Mouse (Mus musculus): ENCODE measurements at regions not wholly inside any gene's neighbourhood (a gene's known extent, or its start where the extent isn't known, plus 50 kb on each side); places are given as distances from the start of the nearest gene placed in this dataset.
"Not testable (repeated sequence)": the region's sequence is repeated elsewhere in the genome, so short reads cannot be mapped to it uniquely, and the experiment has no call there.

- Histone ChIP-seq H3K4me1 (no peaks in the 10 kb centered on the region), H3K9me3 (no peaks in the 10 kb centered on the region), H3K36me3 (no peaks in the 10 kb centered on the region), H3K27me3 (replicated peaks) (no peaks in the 10 kb centered on the region), H3K27ac (no peak overlapping the region), H3K9ac (no peak overlapping the region), H3K4me2 (no peak overlapping the region), H3K4me3 (replicated peaks) (no peak overlapping the region)
- ATAC-seq (ENCODE audit: insufficient read depth, low FRiP score, low read depth), result no peak
- WGBS, result 79% methylated on average over 5 of the region's 5 CpGs
These were observed 78.2 kb upstream of the Adam6b start for GRCm38 (mm10) chr12:113411113-113411512.

- 54% methylated on average over 1 of the region's 1 CpGs for WGBS
- H3K27ac ChIP-seq, result no peak overlapping the region
These were observed 75.3 kb upstream of the Adam6b start for GRCm38 (mm10) chr12:113413996-113414395.

GRCm38 (mm10) chr12:113417521-113417920 is 71.8 kb upstream of the Adam6b start:
- no peak for ATAC-seq (ENCODE audit: insufficient read depth, low FRiP score, low read depth)
- 68% methylated on average over 1 of the region's 1 CpGs for WGBS

More at GRCm38 (mm10) chr12:113413996-113414395, 75.3 kb upstream of the Adam6b start:
- no peak for ATAC-seq (ENCODE audit: insufficient read depth, low FRiP score, low read depth)
- Histone ChIP-seq H3K9ac (no peak overlapping the region), H3K4me1 (no peaks in the 10 kb centered on the region), H3K36me3 (no peaks in the 10 kb centered on the region), H3K4me2 (no peak overlapping the region), H3K4me3 (replicated peaks) (no peak overlapping the region), H3K27me3 (replicated peaks) (no peaks in the 10 kb centered on the region), H3K9me3 (no peaks in the 10 kb centered on the region)

GRCm38 (mm10) chr12:113418731-113419402 is 70.4 kb upstream of the Adam6b start:
- H3K4me3 ChIP-seq (replicated peaks), result no peak overlapping the region
- no peaks in the 10 kb centered on the region for H3K4me1 ChIP-seq
- H3K4me2 ChIP-seq, result no peak overlapping the region
- no peaks in the 10 kb centered on the region for H3K27me3 ChIP-seq (replicated peaks)
- H3K9ac ChIP-seq, result no peak overlapping the region
- 85% methylated on average over 5 of the region's 5 CpGs for WGBS
- ATAC-seq (ENCODE audit: insufficient read depth, low FRiP score, low read depth), result no peak
- H3K27ac ChIP-seq, result no peak overlapping the region
- H3K9me3 ChIP-seq, result no peaks in the 10 kb centered on the region
- no peaks in the 10 kb centered on the region for H3K36me3 ChIP-seq

More at GRCm38 (mm10) chr12:113417521-113417920, 71.8 kb upstream of the Adam6b start:
- H3K4me3 ChIP-seq (replicated peaks), result no peak overlapping the region
- no peaks in the 10 kb centered on the region for H3K36me3 ChIP-seq
- H3K9me3 ChIP-seq, result no peaks in the 10 kb centered on the region
- H3K4me2 ChIP-seq, result no peak overlapping the region
- H3K27ac ChIP-seq, result no peak overlapping the region
- no peak overlapping the region for H3K9ac ChIP-seq
- no peaks in the 10 kb centered on the region for H3K27me3 ChIP-seq (replicated peaks)
- no peaks in the 10 kb centered on the region for H3K4me1 ChIP-seq

- H3K4me2 ChIP-seq, result no peak overlapping the region
- H3K36me3 ChIP-seq, result no peaks in the 10 kb centered on the region
- H3K27ac ChIP-seq, result no peak overlapping the region
- 78% methylated on average over 9 of the region's 9 CpGs for WGBS
- H3K27me3 ChIP-seq (replicated peaks), result no peaks in the 10 kb centered on the region
- H3K4me3 ChIP-seq (replicated peaks), result no peak overlapping the region
- no peak for ATAC-seq (ENCODE audit: insufficient read depth, low FRiP score, low read depth)
- H3K4me1 ChIP-seq, result no peaks in the 10 kb centered on the region
- no peak overlapping the region for H3K9ac ChIP-seq
- H3K9me3 ChIP-seq, result no peaks in the 10 kb centered on the region
These were observed 68.5 kb upstream of the Adam6b start for GRCm38 (mm10) chr12:113420721-113421305.

GRCm38 (mm10) chr12:113421716-113422595 is 67.4 kb upstream of the Adam6b start:
- H3K27me3 ChIP-seq (replicated peaks), result no peaks in the 10 kb centered on the region
- H3K4me3 ChIP-seq (replicated peaks), result no peak overlapping the region
- no peak overlapping the region for H3K9ac ChIP-seq
- WGBS, result 81% methylated on average over 16 of the region's 16 CpGs
- no peaks in the 10 kb centered on the region for H3K4me1 ChIP-seq
- ATAC-seq (ENCODE audit: insufficient read depth, low FRiP score, low read depth), result no peak
- no peaks in the 10 kb centered on the region for H3K36me3 ChIP-seq
- no peak overlapping the region for H3K27ac ChIP-seq
- no peaks in the 10 kb centered on the region for H3K9me3 ChIP-seq
- H3K4me2 ChIP-seq, result no peak overlapping the region

- Histone ChIP-seq H3K4me3 (replicated peaks) (no peak overlapping the region), H3K9ac (no peak overlapping the region), H3K36me3 (no peaks in the 10 kb centered on the region), H3K27ac (no peak overlapping the region), H3K4me1 (no peaks in the 10 kb centered on the region), H3K27me3 (replicated peaks) (no peaks in the 10 kb centered on the region), H3K9me3 (no peaks in the 10 kb centered on the region), H3K4me2 (no peak overlapping the region)
- WGBS, result 84% methylated on average over 5 of the region's 5 CpGs
- ATAC-seq (ENCODE audit: insufficient read depth, low FRiP score, low read depth), result no peak
These were observed 66.5 kb upstream of the Adam6b start for GRCm38 (mm10) chr12:113422736-113423254.

- H3K27me3 ChIP-seq (replicated peaks), result no peaks in the 10 kb centered on the region
- H3K27ac ChIP-seq, result no peak overlapping the region
- no peak overlapping the region for H3K9ac ChIP-seq
- no peak overlapping the region for H3K4me3 ChIP-seq (replicated peaks)
- no peak for ATAC-seq (ENCODE audit: insufficient read depth, low FRiP score, low read depth)
- no peaks in the 10 kb centered on the region for H3K9me3 ChIP-seq
- H3K4me1 ChIP-seq, result no peaks in the 10 kb centered on the region
- 89% methylated on average over 6 of the region's 6 CpGs for WGBS
- no peak overlapping the region for H3K4me2 ChIP-seq
- no peaks in the 10 kb centered on the region for H3K36me3 ChIP-seq
These were observed 65.3 kb upstream of the Adam6b start for GRCm38 (mm10) chr12:113423736-113424597.

GRCm38 (mm10) chr12:113424598-113425208 is 64.6 kb upstream of the Adam6b start:
- ATAC-seq (ENCODE audit: insufficient read depth, low FRiP score, low read depth); H3K27ac ChIP-seq: not testable (repeated sequence)

GRCm38 (mm10) chr12:113425209-113426070 is 63.9 kb upstream of the Adam6b start:
- ATAC-seq (ENCODE audit: insufficient read depth, low FRiP score, low read depth), result no peak
- Histone ChIP-seq H3K4me2 (no peak overlapping the region), H3K9me3 (no peaks in the 10 kb centered on the region), H3K27ac (no peak overlapping the region), H3K9ac (no peak overlapping the region), H3K4me3 (replicated peaks) (no peak overlapping the region), H3K4me1 (no peaks in the 10 kb centered on the region), H3K27me3 (replicated peaks) (no peaks in the 10 kb centered on the region), H3K36me3 (no peaks in the 10 kb centered on the region)
- WGBS, result 67% methylated on average over 8 of the region's 8 CpGs

More at GRCm38 (mm10) chr12:113424598-113425208, 64.6 kb upstream of the Adam6b start:
- H3K27me3 ChIP-seq (replicated peaks); H3K4me1 ChIP-seq; H3K9ac ChIP-seq; H3K36me3 ChIP-seq; H3K9me3 ChIP-seq; H3K4me3 ChIP-seq (replicated peaks); H3K4me2 ChIP-seq: not testable (repeated sequence)

Measured in stomach, embryonic 15.5 days (tissue).